Mouse (Mus musculus): ENCODE results near the gene Il1r1. TPM values are rescaled to one million over a fixed set of nuclear protein-coding genes. Genes with fewer than 3 reads are reported as not detected.

Il1r1 gene
- polyA plus RNA-seq, 1 experiment from 2014 or later: 0.51 TPM

DNA sequence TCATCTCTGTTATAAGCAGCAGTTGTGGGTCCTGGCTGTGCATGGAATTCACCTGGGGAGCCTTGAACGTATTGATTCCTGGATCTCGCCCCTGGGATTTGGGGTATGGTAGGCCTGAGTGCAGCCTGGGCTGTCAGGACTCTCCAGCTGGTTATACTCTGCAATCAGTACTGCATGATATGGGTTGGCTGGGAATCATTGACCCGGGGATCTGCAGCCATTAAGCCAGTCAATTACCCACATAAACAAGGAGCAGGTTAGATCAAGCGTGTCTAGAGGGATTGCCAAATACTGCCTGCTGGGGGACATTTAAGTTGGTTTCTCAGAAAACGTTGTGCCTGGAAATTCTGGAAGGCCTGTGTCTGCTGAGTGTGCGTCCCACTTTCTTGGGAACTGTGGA is 11.8 kb downstream of the Il1r1 start:
- no peak for ATAC-seq (ENCODE audit: low read depth)
- Histone ChIP-seq H3K27ac (ENCODE audit: low read depth, low read length) (no peak overlapping the region), H3K4me2 (ENCODE audit: low read depth, low read length) (no peak overlapping the region), H3K4me3 (ENCODE audit: low read depth, low read length) (no peak overlapping the region), H3K36me3 (ENCODE audit: control insufficient read depth, insufficient read depth, low read length) (no peaks in the 10 kb centered on the region), H3K27me3 (ENCODE audit: control insufficient read depth, insufficient read depth, low read length) (no peaks in the 10 kb centered on the region), H3K9me3 (ENCODE audit: control insufficient read depth, low read length) (no peaks in the 10 kb centered on the region), H3K4me1 (ENCODE audit: control insufficient read depth, insufficient read depth, low read length) (no peaks in the 10 kb centered on the region), H3K9ac (replicated peaks; ENCODE audit: low read depth, low read length) (no peak overlapping the region)
- WGBS: 52% methylated on average over 6 of the region's 6 CpGs

DNA sequence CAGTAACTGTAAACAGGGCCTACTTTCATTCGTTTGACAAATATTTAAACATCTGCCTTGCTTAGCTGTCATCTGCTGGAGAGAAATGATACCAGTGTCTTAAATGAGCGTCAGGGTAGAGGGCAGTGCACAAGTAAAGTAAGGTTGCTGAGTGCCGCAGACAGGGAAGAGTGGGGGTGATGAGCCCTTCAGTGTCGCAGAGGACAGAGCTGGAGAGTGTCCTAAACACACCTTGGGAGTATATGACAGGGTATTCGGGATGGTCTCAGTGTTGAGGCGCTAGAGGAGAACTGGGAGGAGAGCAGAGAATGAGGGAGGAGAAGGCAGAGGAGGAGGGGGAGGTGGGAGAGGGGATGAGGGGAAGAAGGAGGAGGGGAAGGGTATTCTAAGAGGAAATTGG is 12.2 kb downstream of the Il1r1 start:
- Histone ChIP-seq H3K27me3 (ENCODE audit: control insufficient read depth, insufficient read depth, low read length) (no peaks in the 10 kb centered on the region), H3K4me3 (ENCODE audit: low read depth, low read length) (no peak overlapping the region), H3K36me3 (ENCODE audit: control insufficient read depth, insufficient read depth, low read length) (no peaks in the 10 kb centered on the region), H3K9ac (replicated peaks; ENCODE audit: low read depth, low read length) (no peak overlapping the region), H3K9me3 (ENCODE audit: control insufficient read depth, low read length) (no peaks in the 10 kb centered on the region), H3K27ac (ENCODE audit: low read depth, low read length) (no peak overlapping the region), H3K4me1 (ENCODE audit: control insufficient read depth, insufficient read depth, low read length) (no peaks in the 10 kb centered on the region), H3K4me2 (ENCODE audit: low read depth, low read length) (no peak overlapping the region)
- 61% methylated on average over 6 of the region's 6 CpGs for WGBS
- no peak for ATAC-seq (ENCODE audit: low read depth)

- ATAC-seq (ENCODE audit: low read depth): no peak
- Histone ChIP-seq H3K4me3 (ENCODE audit: low read depth, low read length) (no peak overlapping the region), H3K27me3 (ENCODE audit: control insufficient read depth, insufficient read depth, low read length) (no peaks in the 10 kb centered on the region), H3K9me3 (ENCODE audit: control insufficient read depth, low read length) (no peaks in the 10 kb centered on the region), H3K9ac (replicated peaks; ENCODE audit: low read depth, low read length) (no peak overlapping the region), H3K27ac (ENCODE audit: low read depth, low read length) (no peak overlapping the region), H3K4me2 (ENCODE audit: low read depth, low read length) (no peak overlapping the region), H3K4me1 (ENCODE audit: control insufficient read depth, insufficient read depth, low read length) (no peaks in the 10 kb centered on the region), H3K36me3 (ENCODE audit: control insufficient read depth, insufficient read depth, low read length) (no peaks in the 10 kb centered on the region)
- WGBS: 92% methylated on average over 9 of the region's 9 CpGs
These were observed 15.6 kb downstream of the Il1r1 start for GRCm38 (mm10) chr1:40240353-40241092.

GRCm38 (mm10) chr1:40242717-40243116 is 17.8 kb downstream of the Il1r1 start:
- H3K27me3 ChIP-seq (ENCODE audit: control insufficient read depth, insufficient read depth, low read length): no peaks in the 10 kb centered on the region
- no peak overlapping the region for H3K4me2 ChIP-seq (ENCODE audit: low read depth, low read length)
- no peak overlapping the region for H3K9ac ChIP-seq (replicated peaks; ENCODE audit: low read depth, low read length)
- H3K4me1 ChIP-seq (ENCODE audit: control insufficient read depth, insufficient read depth, low read length): no peaks in the 10 kb centered on the region
- H3K9me3 ChIP-seq (ENCODE audit: control insufficient read depth, low read length): no peaks in the 10 kb centered on the region
- no peak overlapping the region for H3K4me3 ChIP-seq (ENCODE audit: low read depth, low read length)
- no peak for ATAC-seq (ENCODE audit: low read depth)
- H3K27ac ChIP-seq (ENCODE audit: low read depth, low read length): no peak overlapping the region
- WGBS: 94% methylated on average over 1 of the region's 1 CpGs
- no peaks in the 10 kb centered on the region for H3K36me3 ChIP-seq (ENCODE audit: control insufficient read depth, insufficient read depth, low read length)

DNA sequence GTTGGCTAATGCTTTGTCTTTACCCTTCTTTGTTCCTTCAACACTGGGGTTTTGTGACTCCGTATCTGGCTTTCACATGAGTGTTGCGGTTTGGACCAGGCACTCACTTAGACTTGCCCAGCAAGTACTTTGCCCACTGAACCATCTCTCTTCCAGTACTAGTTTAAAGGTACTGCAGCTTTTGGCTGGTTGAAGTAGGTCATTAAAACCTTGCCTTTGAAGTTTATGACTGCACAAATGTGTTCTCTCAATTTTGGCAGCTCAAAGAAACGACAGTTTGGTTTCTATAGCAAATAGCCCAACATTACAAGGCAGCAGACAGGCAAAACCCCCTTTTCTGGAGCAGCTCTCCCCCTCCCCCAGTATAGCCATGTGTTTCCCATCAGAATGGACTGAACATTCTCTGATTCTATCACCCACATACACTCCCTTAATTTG is 18.7 kb downstream of the Il1r1 start:
- Histone ChIP-seq H3K27ac (ENCODE audit: low read depth, low read length) (no peak overlapping the region), H3K4me3 (ENCODE audit: low read depth, low read length) (no peak overlapping the region), H3K9ac (replicated peaks; ENCODE audit: low read depth, low read length) (no peak overlapping the region), H3K4me2 (ENCODE audit: low read depth, low read length) (no peak overlapping the region), H3K27me3 (ENCODE audit: control insufficient read depth, insufficient read depth, low read length) (no peaks in the 10 kb centered on the region), H3K9me3 (ENCODE audit: control insufficient read depth, low read length) (no peaks in the 10 kb centered on the region), H3K4me1 (ENCODE audit: control insufficient read depth, insufficient read depth, low read length) (no peaks in the 10 kb centered on the region), H3K36me3 (ENCODE audit: control insufficient read depth, insufficient read depth, low read length) (no peaks in the 10 kb centered on the region)
- 75% methylated on average over 3 of the region's 3 CpGs for WGBS
- no peak for ATAC-seq (ENCODE audit: low read depth)

- no peaks in the 10 kb centered on the region for H3K9me3 ChIP-seq (ENCODE audit: control insufficient read depth, low read length)
- H3K4me1 ChIP-seq (ENCODE audit: control insufficient read depth, insufficient read depth, low read length): no peaks in the 10 kb centered on the region
- no peaks in the 10 kb centered on the region for H3K27me3 ChIP-seq (ENCODE audit: control insufficient read depth, insufficient read depth, low read length)
- no peak overlapping the region for H3K4me2 ChIP-seq (ENCODE audit: low read depth, low read length)
- ATAC-seq (ENCODE audit: low read depth): no peak
- no peak overlapping the region for H3K9ac ChIP-seq (replicated peaks; ENCODE audit: low read depth, low read length)
- H3K27ac ChIP-seq (ENCODE audit: low read depth, low read length): no peak overlapping the region
- 55% methylated on average over 4 of the region's 4 CpGs for WGBS
- no peaks in the 10 kb centered on the region for H3K36me3 ChIP-seq (ENCODE audit: control insufficient read depth, insufficient read depth, low read length)
- H3K4me3 ChIP-seq (ENCODE audit: low read depth, low read length): no peak overlapping the region
These were observed 25.5 kb downstream of the Il1r1 start for GRCm38 (mm10) chr1:40250425-40250824.

- 90% methylated on average over 6 of the region's 6 CpGs for WGBS
These were observed 27.6 kb downstream of the Il1r1 start for GRCm38 (mm10) chr1:40252507-40252906.

GRCm38 (mm10) chr1:40253940-40254339 is 29.1 kb downstream of the Il1r1 start:
- no peak for ATAC-seq (ENCODE audit: low read depth)
- Histone ChIP-seq H3K27me3 (ENCODE audit: control insufficient read depth, insufficient read depth, low read length) (no peaks in the 10 kb centered on the region), H3K36me3 (ENCODE audit: control insufficient read depth, insufficient read depth, low read length) (no peaks in the 10 kb centered on the region), H3K4me1 (ENCODE audit: control insufficient read depth, insufficient read depth, low read length) (no peaks in the 10 kb centered on the region), H3K9me3 (ENCODE audit: control insufficient read depth, low read length) (no peaks in the 10 kb centered on the region), H3K4me2 (ENCODE audit: low read depth, low read length) (no peak overlapping the region), H3K27ac (ENCODE audit: low read depth, low read length) (no peak overlapping the region), H3K9ac (replicated peaks; ENCODE audit: low read depth, low read length) (no peak overlapping the region), H3K4me3 (ENCODE audit: low read depth, low read length) (no peak overlapping the region)
- WGBS: 87% methylated on average over 5 of the region's 5 CpGs

More at GRCm38 (mm10) chr1:40252507-40252906, 27.6 kb downstream of the Il1r1 start:
- H3K4me3 ChIP-seq (ENCODE audit: low read depth, low read length): no peak overlapping the region
- no peak for ATAC-seq (ENCODE audit: low read depth)
- no peaks in the 10 kb centered on the region for H3K4me1 ChIP-seq (ENCODE audit: control insufficient read depth, insufficient read depth, low read length)
- no peak overlapping the region for H3K4me2 ChIP-seq (ENCODE audit: low read depth, low read length)
- H3K9me3 ChIP-seq (ENCODE audit: control insufficient read depth, low read length): no peaks in the 10 kb centered on the region
- H3K9ac ChIP-seq (replicated peaks; ENCODE audit: low read depth, low read length): no peak overlapping the region
- H3K27me3 ChIP-seq (ENCODE audit: control insufficient read depth, insufficient read depth, low read length): no peaks in the 10 kb centered on the region
- H3K36me3 ChIP-seq (ENCODE audit: control insufficient read depth, insufficient read depth, low read length): no peaks in the 10 kb centered on the region
- H3K27ac ChIP-seq (ENCODE audit: low read depth, low read length): no peak overlapping the region

DNA sequence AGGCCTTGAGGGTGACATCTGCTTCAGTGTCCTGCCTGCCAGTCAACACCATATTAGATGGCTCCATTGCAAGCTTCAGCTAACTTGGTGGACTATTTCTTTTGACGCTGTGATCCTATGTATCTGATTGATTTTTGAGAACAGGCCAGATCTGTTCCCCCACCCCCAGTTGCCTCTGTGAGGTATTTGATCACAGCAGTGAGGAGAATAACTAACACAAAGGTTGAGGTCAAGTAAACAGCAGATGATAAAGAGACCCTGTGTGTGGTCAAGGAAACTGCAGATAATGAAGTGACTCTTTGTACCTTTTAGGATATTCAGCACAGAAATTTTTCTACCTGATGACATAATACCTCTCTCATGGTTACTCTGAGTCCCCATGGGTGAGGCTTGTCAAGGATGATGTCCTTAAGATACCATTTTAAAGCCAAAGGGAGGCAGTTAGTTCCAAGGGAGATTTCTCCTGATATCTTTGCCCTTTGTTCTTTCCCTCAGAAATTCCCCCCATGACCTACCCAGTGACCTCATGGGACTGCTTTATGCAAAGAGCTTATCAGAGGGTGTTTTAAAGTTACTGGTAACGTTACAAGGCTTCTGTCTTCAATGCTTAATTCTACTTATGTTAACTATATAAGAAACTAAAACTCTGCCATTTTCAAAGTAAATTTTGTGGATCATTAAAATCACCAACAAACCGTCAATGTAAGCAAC is 29.6 kb downstream of the Il1r1 start:
- H3K27me3 ChIP-seq (ENCODE audit: control insufficient read depth, insufficient read depth, low read length): no peaks in the 10 kb centered on the region
- no peak overlapping the region for H3K27ac ChIP-seq (ENCODE audit: low read depth, low read length)
- no peak overlapping the region for H3K4me2 ChIP-seq (ENCODE audit: low read depth, low read length)
- H3K9ac ChIP-seq (replicated peaks; ENCODE audit: low read depth, low read length): no peak overlapping the region
- no peaks in the 10 kb centered on the region for H3K9me3 ChIP-seq (ENCODE audit: control insufficient read depth, low read length)
- 80% methylated on average over 3 of the region's 3 CpGs for WGBS
- H3K4me1 ChIP-seq (ENCODE audit: control insufficient read depth, insufficient read depth, low read length): no peaks in the 10 kb centered on the region
- ATAC-seq (ENCODE audit: low read depth): no peak
- H3K36me3 ChIP-seq (ENCODE audit: control insufficient read depth, insufficient read depth, low read length): no peaks in the 10 kb centered on the region
- H3K4me3 ChIP-seq (ENCODE audit: low read depth, low read length): no peak overlapping the region

All from neural tube, embryonic 14.5 days (tissue).